Mouse (Mus musculus) heart, embryonic 10.5 days (tissue): ENCODE results near the gene Ctnnd2. TPM values are rescaled to one million over a fixed set of nuclear protein-coding genes. Genes with fewer than 3 reads are reported as not detected.
A peak's percentile ranks its signal among the peaks of the same experiment; 100 is the strongest.

Source experiments
- DNase-seq: peaks from one replicate; pipeline ENCODE4 v3.0.0-alpha.2; 2017; ENCODE audit warnings: low spot score
- H3K27ac ChIP-seq: fragments of 300-500 bp; sonication (generic); 2 replicates; pipeline ENCODE4 v1.5.1; 2016; ENCODE audit warnings: mild to moderate bottlenecking
- H3K27me3 ChIP-seq: fragments of 300-500 bp; sonication (generic); 2 replicates; pipeline ENCODE4 v1.6.1; 2016; ENCODE audit warnings: mild to moderate bottlenecking; ENCODE audit not compliant: poor library complexity, insufficient read depth, severe bottlenecking
- H3K36me3 ChIP-seq: fragments of 300-500 bp; sonication (generic); 2 replicates; pipeline ENCODE4 v1.6.1; 2016; ENCODE audit warnings: mild to moderate bottlenecking, moderate library complexity
- H3K4me1 ChIP-seq: fragments of 300-500 bp; sonication (generic); 2 replicates; pipeline ENCODE4 v1.6.1; 2016; ENCODE audit warnings: mild to moderate bottlenecking
- H3K4me3 ChIP-seq: fragments of 300-500 bp; sonication (generic); 2 replicates; pipeline ENCODE4 v1.5.1; 2016; ENCODE audit warnings: mild to moderate bottlenecking, moderate library complexity
- H3K9me3 ChIP-seq: fragments of 300-500 bp; sonication (generic); 2 replicates; pipeline ENCODE4 v1.6.1; 2016; ENCODE audit warnings: mild to moderate bottlenecking, moderate library complexity
- WGBS: fragments of 180-500 bp; shearing (Covaris S2); methylation state at CpG from one replicate; pipeline ENCODE4 v1.1.7; 2016; 5-methylcytosine and 5-hydroxymethylcytosine counted together
- polyA plus RNA-seq: library from polyadenylated mRNA; unstranded; fragments of >200 nt; fragmentation: Nextera tagmentation; extraction: Ambion mirVana; gene quantifications from 2 replicates; pipeline ENCODE4 v1.2.1, GENCODE M21; 2016

Ctnnd2 gene
- polyA plus RNA-seq, 1 experiment from 2014 or later = 4.2 TPM

DNA sequence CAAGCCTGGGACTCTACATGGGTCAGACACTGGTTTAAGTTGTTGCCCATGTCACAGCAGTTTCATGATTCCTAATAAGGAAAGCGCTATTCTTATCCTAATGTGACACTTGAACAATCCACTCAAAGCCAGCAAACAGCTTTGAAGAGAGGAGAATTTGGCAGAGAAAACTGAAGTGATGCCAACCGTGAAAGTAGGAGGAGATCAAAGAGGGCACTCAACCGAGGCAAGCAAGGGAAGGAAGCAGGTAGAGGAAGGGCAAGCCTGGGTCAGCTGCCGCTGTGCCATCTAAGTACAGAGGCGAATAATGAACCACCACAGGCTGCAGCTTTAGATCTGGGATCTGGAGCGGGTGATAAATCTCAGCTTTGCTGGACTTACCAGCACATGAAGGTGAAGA is 528.4 kb downstream of the Ctnnd2 start:
- H3K4me3 ChIP-seq = no peak overlapping the region
- no peaks in the 10 kb centered on the region for H3K36me3 ChIP-seq
- H3K9me3 ChIP-seq = no peaks in the 10 kb centered on the region
- no peak overlapping the region for H3K27ac ChIP-seq
- no peaks in the 10 kb centered on the region for H3K4me1 ChIP-seq
- DNase-seq = no peak
- WGBS = 66% methylated on average over 6 of the region's 6 CpGs
- H3K27me3 ChIP-seq = no peaks in the 10 kb centered on the region

DNA sequence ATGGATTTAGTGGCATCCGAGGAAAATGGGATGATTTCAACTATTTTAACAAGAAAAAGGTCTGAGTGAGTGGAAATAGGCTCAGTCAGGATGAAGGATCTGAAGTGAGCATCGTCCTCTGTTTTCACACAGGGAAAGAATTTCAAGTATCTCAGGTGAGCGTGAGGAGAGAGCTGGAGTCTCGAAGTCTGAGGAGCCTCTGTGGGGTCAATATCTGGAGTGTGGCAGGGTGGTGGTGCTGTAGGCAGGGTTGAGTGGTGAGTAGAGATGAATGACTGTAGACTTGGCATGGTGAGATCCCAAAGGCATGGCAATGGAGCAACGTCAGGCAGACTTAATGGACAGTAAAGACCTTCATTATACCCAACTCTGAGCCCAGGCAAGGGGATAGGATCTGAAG is 529.2 kb downstream of the Ctnnd2 start:
- Histone ChIP-seq H3K36me3 (no peaks in the 10 kb centered on the region), H3K27me3 (no peaks in the 10 kb centered on the region), H3K4me1 (no peaks in the 10 kb centered on the region), H3K9me3 (no peaks in the 10 kb centered on the region), H3K27ac (no peak overlapping the region), H3K4me3 (no peak overlapping the region)
- WGBS = 81% methylated on average over 5 of the region's 5 CpGs
- DNase-seq = no peak

DNA sequence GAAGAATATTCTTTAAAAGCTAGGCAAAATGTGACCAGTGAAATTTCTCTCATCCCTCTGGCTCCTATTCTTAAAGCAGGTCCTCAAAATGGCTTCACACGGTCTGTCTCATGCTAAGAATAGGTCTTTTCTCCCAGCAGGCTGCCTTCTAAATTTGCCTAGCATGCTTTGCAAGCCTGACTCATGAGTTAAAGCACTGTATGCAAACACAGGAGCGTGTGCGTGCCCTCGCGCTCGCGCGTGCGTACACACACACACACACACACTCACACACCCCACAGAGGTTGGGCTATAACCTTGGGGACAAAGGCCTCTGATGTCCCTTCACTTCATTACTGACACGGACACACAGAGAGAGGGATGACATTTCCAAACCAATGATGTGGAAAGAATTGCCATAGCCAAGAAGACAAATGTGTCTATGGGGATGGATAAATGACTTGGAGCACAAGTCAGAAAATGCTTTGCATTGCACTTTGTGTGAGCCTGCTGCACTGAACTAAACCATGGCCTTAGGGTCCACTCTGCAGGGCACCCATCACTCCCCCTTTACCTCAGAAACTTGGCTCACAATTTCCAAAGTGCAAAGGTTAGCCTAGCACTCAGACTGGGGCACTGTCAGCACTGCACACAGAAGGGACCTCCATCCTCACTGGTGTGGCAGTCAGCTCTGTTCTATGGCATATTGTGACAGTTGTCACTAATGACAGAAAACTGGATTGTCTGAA is 536.8 kb downstream of the Ctnnd2 start:
- H3K9me3 ChIP-seq = no peaks in the 10 kb centered on the region
- 87% methylated on average over 10 of the region's 10 CpGs for WGBS
- H3K4me1 ChIP-seq = no peaks in the 10 kb centered on the region
- H3K36me3 ChIP-seq = no peaks in the 10 kb centered on the region
- H3K4me3 ChIP-seq = no peak overlapping the region
- H3K27me3 ChIP-seq = no peaks in the 10 kb centered on the region
- no peak for DNase-seq
- no peak overlapping the region for H3K27ac ChIP-seq

DNA sequence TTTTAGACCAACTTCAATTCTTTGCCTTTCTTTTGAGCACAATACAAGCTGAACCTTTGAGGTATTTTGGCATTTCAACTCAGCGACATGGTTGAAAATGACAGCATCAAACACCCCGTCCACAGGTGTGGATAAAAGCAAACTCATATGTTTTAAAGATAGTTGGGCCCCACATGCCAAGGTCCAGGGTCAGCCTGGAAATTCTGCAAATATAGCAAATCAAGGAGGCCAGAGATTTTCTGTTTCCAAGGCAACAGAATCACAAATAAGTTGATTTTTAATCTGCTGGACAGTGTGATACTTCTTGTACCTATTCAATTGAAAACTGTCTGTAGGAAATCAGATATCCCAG is 537.3 kb downstream of the Ctnnd2 start:
- no peak overlapping the region for H3K4me3 ChIP-seq
- H3K4me1 ChIP-seq = no peaks in the 10 kb centered on the region
- no peak for DNase-seq
- 87% methylated on average over 2 of the region's 2 CpGs for WGBS
- no peaks in the 10 kb centered on the region for H3K36me3 ChIP-seq
- no peaks in the 10 kb centered on the region for H3K27me3 ChIP-seq
- H3K9me3 ChIP-seq = no peaks in the 10 kb centered on the region
- no peak overlapping the region for H3K27ac ChIP-seq

DNA sequence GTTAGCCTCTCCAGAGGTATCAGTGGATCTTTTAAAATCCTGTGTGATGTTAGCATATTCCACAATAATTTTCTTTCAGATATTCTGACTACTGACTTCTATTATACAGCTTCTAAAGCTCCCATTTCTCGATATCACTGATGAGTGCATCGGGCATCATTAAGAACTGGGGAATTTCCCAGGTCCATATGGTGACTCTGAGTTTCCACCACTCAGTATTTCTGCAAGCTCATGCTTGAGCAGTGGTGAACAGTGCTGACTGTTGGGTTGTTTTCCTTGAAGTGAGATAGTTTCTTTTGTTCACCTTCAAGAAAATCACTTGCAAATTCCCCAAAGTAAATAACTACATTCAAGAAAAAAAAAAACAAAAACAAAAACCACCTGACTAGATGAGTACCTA is 542.4 kb downstream of the Ctnnd2 start:
- WGBS = 85% methylated on average over 2 of the region's 2 CpGs
- no peaks in the 10 kb centered on the region for H3K27me3 ChIP-seq

DNA sequence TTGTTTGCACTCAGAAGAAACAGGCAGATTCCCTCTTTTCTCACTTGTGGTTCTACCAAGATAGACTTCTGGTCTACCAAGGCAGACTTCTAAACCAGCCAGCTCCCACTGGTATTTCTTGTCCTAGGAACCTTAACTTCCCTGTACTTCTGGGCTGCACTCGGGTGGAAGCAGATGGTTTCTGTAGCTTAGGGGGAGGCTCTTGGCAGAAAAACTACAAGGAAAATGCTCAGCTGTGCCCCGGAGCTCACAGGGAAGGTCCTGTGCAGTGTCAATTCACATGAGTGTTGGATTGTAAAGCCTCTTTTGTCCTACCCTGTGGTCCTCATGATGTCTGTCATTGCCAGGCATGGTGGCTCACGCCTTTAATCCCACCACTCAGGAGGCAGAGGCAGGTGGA is 546.4 kb downstream of the Ctnnd2 start:
- DNase-seq = no peak
- Histone ChIP-seq H3K9me3 (no peaks in the 10 kb centered on the region), H3K27me3 (no peaks in the 10 kb centered on the region), H3K4me3 (no peak overlapping the region), H3K36me3 (no peaks in the 10 kb centered on the region), H3K4me1 (no peaks in the 10 kb centered on the region), H3K27ac (no peak overlapping the region)
- 78% methylated on average over 3 of the region's 3 CpGs for WGBS

More for the DNA sequence above, 542.4 kb downstream of the Ctnnd2 start:
- Histone ChIP-seq H3K4me3 (no peak overlapping the region), H3K9me3 (no peaks in the 10 kb centered on the region), H3K27ac (no peak overlapping the region), H3K36me3 (no peaks in the 10 kb centered on the region), H3K4me1 (no peaks in the 10 kb centered on the region)
- DNase-seq = no peak

DNA sequence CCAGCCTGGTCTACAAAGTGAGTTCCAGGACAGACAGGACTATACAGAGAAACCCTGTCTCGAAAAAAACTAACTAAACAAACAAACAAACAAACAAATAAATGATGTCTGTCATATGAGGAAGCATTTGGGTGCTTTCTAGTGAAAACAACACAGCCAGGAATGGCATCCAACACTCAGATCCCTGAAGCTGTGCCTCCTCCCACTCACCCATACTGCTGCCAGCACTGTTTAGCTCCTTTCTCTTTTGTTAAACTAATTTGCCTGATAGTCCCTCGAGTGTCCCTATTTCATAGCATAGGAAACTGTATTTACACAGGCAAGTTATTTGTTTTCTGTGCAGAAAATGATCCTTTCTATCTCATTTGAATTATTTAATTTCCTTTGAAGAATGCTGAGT is 546.8 kb downstream of the Ctnnd2 start:
- H3K27me3 ChIP-seq = no peaks in the 10 kb centered on the region
- WGBS = 66% methylated on average over 2 of the region's 2 CpGs
- DNase-seq = no peak
- H3K4me3 ChIP-seq = no peak overlapping the region
- H3K4me1 ChIP-seq = no peaks in the 10 kb centered on the region
- no peak overlapping the region for H3K27ac ChIP-seq
- H3K36me3 ChIP-seq = no peaks in the 10 kb centered on the region
- H3K9me3 ChIP-seq = no peaks in the 10 kb centered on the region

DNA sequence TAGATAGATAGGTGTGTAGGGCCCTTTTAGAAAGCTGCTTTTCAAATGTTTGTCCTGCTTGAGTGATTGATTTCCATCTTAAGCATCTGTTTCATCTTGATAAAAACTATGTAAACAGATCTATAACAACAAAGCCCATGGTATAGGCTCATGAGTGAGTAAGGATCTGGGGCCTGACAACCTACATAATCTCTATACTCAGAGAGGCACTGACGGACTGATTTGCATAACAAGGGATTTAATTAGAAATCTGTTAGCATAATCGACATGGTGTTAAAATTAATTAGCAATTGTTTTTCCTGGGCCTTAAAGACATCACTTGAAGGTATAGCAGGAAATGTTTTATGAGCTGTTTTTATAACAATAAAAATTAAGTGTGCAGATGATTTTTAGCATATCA is 548.7 kb downstream of the Ctnnd2 start:
- Histone ChIP-seq H3K27ac (no peak overlapping the region), H3K9me3 (no peaks in the 10 kb centered on the region), H3K36me3 (no peaks in the 10 kb centered on the region), H3K4me1 (no peaks in the 10 kb centered on the region), H3K4me3 (no peak overlapping the region), H3K27me3 (no peaks in the 10 kb centered on the region)
- no peak for DNase-seq
- WGBS = 71% methylated on average over 2 of the region's 2 CpGs

DNA sequence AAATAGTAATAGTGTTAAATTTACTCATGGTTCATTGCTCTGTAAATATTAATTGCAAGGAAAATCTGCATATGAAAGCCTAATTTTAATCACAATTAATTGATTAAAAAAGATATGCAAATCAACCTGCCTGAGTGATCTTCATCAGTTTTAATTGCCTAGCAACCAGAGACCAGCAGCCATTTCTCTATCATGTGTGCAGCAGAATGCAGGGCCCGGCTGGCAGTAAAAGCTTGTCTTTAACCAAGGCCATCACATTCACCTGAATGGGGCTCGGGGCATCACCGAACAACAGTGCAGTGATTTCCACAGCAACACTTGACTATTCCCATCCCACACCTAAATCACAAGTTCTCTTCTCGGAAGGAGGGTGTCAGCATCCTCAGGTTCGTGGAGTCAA is 553.7 kb downstream of the Ctnnd2 start:
- H3K27me3 ChIP-seq = no peaks in the 10 kb centered on the region
- H3K36me3 ChIP-seq = no peaks in the 10 kb centered on the region
- DNase-seq = no peak
- no peak overlapping the region for H3K27ac ChIP-seq
- no peaks in the 10 kb centered on the region for H3K9me3 ChIP-seq
- no peaks in the 10 kb centered on the region for H3K4me1 ChIP-seq
- no peak overlapping the region for H3K4me3 ChIP-seq
- WGBS = 88% methylated on average over 5 of the region's 5 CpGs

DNA sequence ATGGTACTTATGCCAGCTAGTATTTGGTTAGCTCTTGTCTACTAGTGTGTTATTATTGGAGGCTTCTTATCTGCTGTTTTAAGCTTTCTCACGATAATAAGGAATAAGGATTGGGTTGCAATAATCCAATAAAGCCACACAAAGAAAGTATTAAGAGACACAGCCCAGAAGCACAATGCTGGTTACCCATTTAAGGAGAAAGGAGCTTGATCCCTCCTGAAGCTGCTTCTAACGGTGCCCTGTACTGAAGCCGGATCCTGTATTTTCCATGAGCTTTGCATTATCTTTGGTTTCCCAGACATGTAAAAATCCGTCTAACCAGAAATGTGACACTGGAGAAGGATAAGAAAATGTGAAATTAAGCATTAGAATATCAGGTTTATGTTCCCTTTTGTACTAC is 565.8 kb downstream of the Ctnnd2 start:
- 74% methylated on average over 4 of the region's 4 CpGs for WGBS
- DNase-seq = no peak
- no peaks in the 10 kb centered on the region for H3K9me3 ChIP-seq
- H3K27ac ChIP-seq = no peak overlapping the region
- H3K36me3 ChIP-seq = no peaks in the 10 kb centered on the region
- H3K4me3 ChIP-seq = no peak overlapping the region
- no peaks in the 10 kb centered on the region for H3K27me3 ChIP-seq
- H3K4me1 ChIP-seq = no peaks in the 10 kb centered on the region

DNA sequence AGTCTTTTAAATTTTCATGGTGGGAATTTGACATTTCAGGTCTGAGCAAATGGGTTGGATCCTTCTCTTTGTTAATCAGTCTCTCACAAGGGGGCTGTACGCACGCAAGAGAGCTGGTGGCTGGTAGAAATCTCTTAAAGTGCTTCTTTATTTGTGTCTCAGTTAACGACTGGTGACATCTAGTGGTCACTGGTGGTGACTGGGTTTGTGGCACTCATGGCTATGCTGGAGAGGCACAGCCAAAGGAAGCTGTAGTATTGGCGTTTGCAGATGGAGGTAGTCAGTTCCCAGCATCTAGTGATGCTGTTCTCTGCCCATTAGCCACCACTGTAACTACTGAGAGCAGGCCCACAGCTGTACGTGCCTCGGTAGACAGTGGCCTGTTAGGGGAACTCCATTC is 568.3 kb downstream of the Ctnnd2 start:
- Histone ChIP-seq H3K9me3 (no peaks in the 10 kb centered on the region), H3K27me3 (no peaks in the 10 kb centered on the region), H3K4me1 (no peaks in the 10 kb centered on the region), H3K4me3 (no peak overlapping the region), H3K27ac (no peak overlapping the region), H3K36me3 (no peaks in the 10 kb centered on the region)
- 19% methylated on average over 6 of the region's 6 CpGs for WGBS
- DNase-seq = peak; percentile 82

DNA sequence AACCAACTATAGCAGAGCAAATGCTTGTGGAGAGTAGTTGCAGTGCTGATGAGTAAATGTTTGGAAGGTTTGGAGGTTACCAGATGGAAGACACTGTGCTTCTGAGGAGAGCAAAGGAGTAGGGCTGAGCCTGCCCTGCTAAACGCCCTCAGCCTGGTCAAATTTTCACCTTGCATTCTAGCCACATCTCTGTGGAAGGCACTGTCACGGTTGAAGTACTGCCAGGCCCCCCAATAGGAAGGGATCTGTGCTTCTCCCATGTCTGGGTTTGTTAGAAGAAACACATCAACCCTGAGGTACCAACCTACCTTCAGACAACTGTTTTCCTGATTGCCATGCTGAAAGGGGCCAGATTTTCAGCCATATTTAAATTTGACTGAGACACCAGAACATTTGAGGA is 585.6 kb downstream of the Ctnnd2 start:
- DNase-seq = no peak

DNA sequence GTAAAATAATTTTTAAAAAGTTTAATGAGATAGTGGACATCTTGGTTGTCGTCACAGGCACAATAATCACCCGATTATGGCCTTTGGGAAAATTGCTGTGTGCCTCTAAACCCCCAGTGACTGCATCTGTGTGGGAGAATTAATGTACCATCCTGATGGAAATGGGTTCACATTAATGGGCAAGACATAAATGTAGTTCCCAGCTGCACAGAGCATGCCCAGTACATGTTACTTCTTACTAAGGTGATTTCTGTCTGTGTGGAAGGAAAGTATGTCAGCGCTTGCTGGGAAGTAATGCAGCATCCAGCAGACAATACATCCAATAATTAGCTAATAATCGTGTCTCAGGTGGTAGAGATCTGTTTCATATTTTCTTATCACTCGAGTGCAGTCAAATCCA is 589.8 kb downstream of the Ctnnd2 start:
- 79% methylated on average over 5 of the region's 5 CpGs for WGBS
- Histone ChIP-seq H3K4me1 (no peaks in the 10 kb centered on the region), H3K27me3 (no peaks in the 10 kb centered on the region), H3K36me3 (no peaks in the 10 kb centered on the region), H3K4me3 (no peak overlapping the region), H3K27ac (no peak overlapping the region), H3K9me3 (no peaks in the 10 kb centered on the region)
- DNase-seq = no peak

More for the DNA sequence above, 585.6 kb downstream of the Ctnnd2 start:
- Histone ChIP-seq H3K36me3 (no peaks in the 10 kb centered on the region), H3K27me3 (no peaks in the 10 kb centered on the region), H3K4me3 (no peak overlapping the region), H3K27ac (no peak overlapping the region), H3K4me1 (no peaks in the 10 kb centered on the region), H3K9me3 (no peaks in the 10 kb centered on the region)
- WGBS = 79% methylated on average over 2 of the region's 2 CpGs

DNA sequence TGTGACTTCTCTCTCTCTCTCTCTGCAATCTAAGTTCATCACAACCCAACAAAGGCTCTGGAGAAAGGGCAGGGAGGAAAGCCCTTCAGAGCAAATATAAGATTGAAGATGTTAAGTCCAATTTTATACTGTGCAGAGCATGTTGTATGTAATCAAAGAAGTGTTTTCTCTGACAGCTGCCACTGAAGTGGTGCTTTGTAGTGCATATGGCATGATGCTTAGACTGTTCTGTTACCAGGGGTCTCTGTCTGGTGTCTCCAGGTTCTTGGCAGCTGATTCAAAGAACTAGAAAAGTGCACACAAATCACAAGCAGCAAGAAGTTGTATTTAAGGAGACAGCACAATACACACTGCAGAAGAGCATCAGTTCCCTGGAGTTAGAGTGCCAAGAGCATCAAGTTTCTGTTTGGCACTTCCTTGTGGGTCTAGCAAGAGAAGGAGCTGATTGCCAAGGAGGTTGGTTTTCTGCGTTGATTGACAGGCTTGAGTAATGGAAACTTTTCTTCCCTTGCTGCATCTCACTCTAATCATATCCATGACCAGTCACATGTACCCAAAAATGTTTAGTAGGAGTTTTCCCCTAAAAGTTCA is 590.4 kb downstream of the Ctnnd2 start:
- 92% methylated on average over 1 of the region's 1 CpGs for WGBS
- H3K36me3 ChIP-seq = no peaks in the 10 kb centered on the region
- no peaks in the 10 kb centered on the region for H3K27me3 ChIP-seq
- no peak for DNase-seq
- no peaks in the 10 kb centered on the region for H3K9me3 ChIP-seq
- H3K4me1 ChIP-seq = no peaks in the 10 kb centered on the region
- H3K4me3 ChIP-seq = no peak overlapping the region
- H3K27ac ChIP-seq = no peak overlapping the region
